In the genomic region with DNA sequence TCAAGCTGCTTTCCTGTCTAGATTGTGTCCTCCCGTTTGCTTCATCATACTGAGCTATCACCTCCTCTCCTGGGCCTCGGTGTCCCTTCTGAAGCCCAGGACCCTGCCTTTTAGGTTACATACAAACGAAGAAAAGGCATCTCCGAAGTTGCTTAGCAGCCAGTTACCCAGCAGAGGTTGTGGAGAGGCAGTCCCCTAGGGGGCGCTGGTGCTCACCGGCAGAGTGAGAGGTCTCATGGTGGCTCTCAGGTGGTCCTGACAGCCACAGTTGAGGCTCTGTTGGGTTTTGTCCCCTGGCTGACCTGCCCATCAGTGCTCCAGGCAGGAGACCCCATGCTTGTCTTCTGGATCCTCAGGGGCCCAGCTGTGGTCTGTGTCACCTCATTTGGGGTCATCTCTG, we compare ENCODE assay signal across 8 mouse cellular contexts.
DNase-seq lines count a peak whose midpoint lies in the region; ATAC-seq and TF ChIP-seq lines count a peak whose summit lies in the region.

No protein-coding gene starts in this region.

- no peak overlapping the region for H3K9ac ChIP-seq in heart, embryonic 15.5 days
- H3K9ac ChIP-seq in intestine, embryonic 14.5 days (ENCODE audit: low read length): no peak overlapping the region
- no peak overlapping the region for H3K9ac ChIP-seq in limb, embryonic 12.5 days (replicated peaks)

- 0 out of 2 replicates have a peak overlapping the region, but pooled peaks have one; percentile 1 for H3K4me2 ChIP-seq in heart, embryonic 15.5 days
- H3K4me2 ChIP-seq in intestine, embryonic 14.5 days (ENCODE audit: low read length): 0 out of 2 replicates have a peak overlapping the region, but pooled peaks have one; percentile 1
- peak overlapping the region; percentile 23 for H3K4me2 ChIP-seq in limb, embryonic 12.5 days

- ATAC-seq in heart, embryonic 15.5 days (replicated peaks; ENCODE audit: insufficient number of reproducible peaks, insufficient read depth, low FRiP score, low read depth): no peak
- ATAC-seq in intestine, embryonic 14.5 days (replicated peaks; ENCODE audit: low FRiP score, low TSS enrichment, low read depth): no peak
- ATAC-seq in limb, embryonic 12.5 days (ENCODE audit: insufficient number of reproducible peaks, insufficient read depth, low FRiP score, low TSS enrichment, low read depth): 0 out of 2 replicates have a peak, but pooled peaks have one; percentile 8
- no peak; the same call in 1 of the 2 replicates for ATAC-seq in monocyte, adult 5-6 weeks (replicated peaks; ENCODE audit: insufficient number of reproducible peaks, low FRiP score, low TSS enrichment, poor library complexity, severe bottlenecking)

- WGBS in heart, embryonic 15.5 days: 8% methylated on average over 6 of the region's 6 CpGs
- WGBS in intestine, embryonic 14.5 days: 10% methylated on average over 6 of the region's 6 CpGs
- 8% methylated on average over 6 of the region's 6 CpGs for WGBS in limb, embryonic 12.5 days

- H3K9me3 ChIP-seq in heart, embryonic 15.5 days (replicated peaks): no peaks in the 10 kb centered on the region
- no peaks in the 10 kb centered on the region for H3K9me3 ChIP-seq in E14TG2a.4 (ENCODE audit: low read length)
- no peaks in the 10 kb centered on the region for H3K9me3 ChIP-seq in intestine, embryonic 14.5 days (ENCODE audit: control insufficient read depth, low read length)
- no peaks in the 10 kb centered on the region for H3K9me3 ChIP-seq in limb, embryonic 12.5 days

- peak; percentile 92 for TF ChIP-seq CTCF in E14TG2a.4 (conservative IDR thresholded peaks at IDR 0.05; ENCODE audit: low read length)

- intact Hi-C loops in heart, postnatal 25 days (cut with DNase I): no loop called here

- H3K4me3 ChIP-seq in heart, embryonic 15.5 days: no peak overlapping the region
- H3K4me3 ChIP-seq in E14TG2a.4 (replicated peaks; ENCODE audit: low read length): no peak overlapping the region
- no peak overlapping the region for H3K4me3 ChIP-seq in intestine, embryonic 14.5 days (ENCODE audit: low read depth, low read length)
- H3K4me3 ChIP-seq in limb, embryonic 12.5 days (replicated peaks): no peak overlapping the region

- H3K36me3 ChIP-seq in heart, embryonic 15.5 days: no peaks in the 10 kb centered on the region
- no peaks in the 10 kb centered on the region for H3K36me3 ChIP-seq in E14TG2a.4 (ENCODE audit: insufficient read depth, low read length)
- H3K36me3 ChIP-seq in intestine, embryonic 14.5 days (ENCODE audit: control insufficient read depth, insufficient read depth, low read length): no peaks in the 10 kb centered on the region
- peaks cover 15% of the 10 kb centered on the region for H3K36me3 ChIP-seq in limb, embryonic 12.5 days

- H3K27me3 ChIP-seq in heart, embryonic 15.5 days: peaks cover 47% of the 10 kb centered on the region
- peaks cover 81% of the 10 kb centered on the region for H3K27me3 ChIP-seq in E14TG2a.4 (ENCODE audit: insufficient read depth, low read length)
- H3K27me3 ChIP-seq in intestine, embryonic 14.5 days (replicated peaks; ENCODE audit: control insufficient read depth, insufficient read depth, low read length): 0 out of 2 replicates have a peak, but pooled peaks cover 6% of the 10 kb centered on the region
- H3K27me3 ChIP-seq in limb, embryonic 12.5 days: peaks cover 17% of the 10 kb centered on the region

- peaks cover 7% of the 10 kb centered on the region; the same call in 1 of the 2 replicates for H3K4me1 ChIP-seq in heart, embryonic 15.5 days (replicated peaks)
- H3K4me1 ChIP-seq in E14TG2a.4 (replicated peaks; ENCODE audit: low read depth, low read length): peaks cover 16% of the 10 kb centered on the region
- H3K4me1 ChIP-seq in intestine, embryonic 14.5 days (replicated peaks; ENCODE audit: control insufficient read depth, insufficient read depth, low read length): no peaks in the 10 kb centered on the region
- H3K4me1 ChIP-seq in limb, embryonic 12.5 days (replicated peaks): peaks cover 22% of the 10 kb centered on the region

- DNase-seq in heart, postnatal 25 days (ENCODE audit: low spot score): no peak
- peak; percentile 23 for DNase-seq in c-Kit-positive CD71-positive TER-119-negative erythroid progenitor cells, embryonic 14.5 days (ENCODE audit: low read depth)
- DNase-seq in intestine, embryonic 14.5 days (ENCODE audit: low spot score): peak; percentile 79
- DNase-seq in right cerebral cortex, adult 2 months (ENCODE audit: low spot score in 2 of 2): peak; percentile 62 to 67

- no peak overlapping the region for H3K27ac ChIP-seq in heart, embryonic 15.5 days
- no peak overlapping the region for H3K27ac ChIP-seq in intestine, embryonic 14.5 days (ENCODE audit: low read depth)
- H3K27ac ChIP-seq in limb, embryonic 12.5 days: peak overlapping the region; percentile 14; the same call in 1 of the 2 replicates
